Mouse (Mus musculus) olfactory bulb, adult 2 months (tissue): Measurements from ENCODE around the gene B3gat2.

Source experiments
- CTCF ChIP-seq: fragments of 200-500 bp; IDR thresholded peaks from 2 replicates; pipeline ENCODE4 v1.5.1; 2012; ENCODE audit warnings: low read depth, mild to moderate bottlenecking, low read length, moderate library complexity; ENCODE audit not compliant: insufficient read depth
- POLR2A ChIP-seq: fragments of 200-500 bp; IDR thresholded peaks from 2 replicates; pipeline ENCODE4 v1.6.1; 2012; ENCODE audit warnings: mild to moderate bottlenecking, low read depth, low read length, moderate library complexity; ENCODE audit not compliant: insufficient read depth

GRCm38 (mm10) chr1:23872194-23872593, 110.6 kb downstream of the B3gat2 start:
- TF ChIP-seq CTCF (no peak), POLR2A (no peak)
